Mouse (Mus musculus): ENCODE results near the gene Gm9774.

The Gm9774 gene

GRCm38 (mm10) chr3:92429323-92429722, at the start of gene Gm9774:
Gm9774 (minus strand) TSS chr3:92429423.
- DNase-seq, result no peak

DNA sequence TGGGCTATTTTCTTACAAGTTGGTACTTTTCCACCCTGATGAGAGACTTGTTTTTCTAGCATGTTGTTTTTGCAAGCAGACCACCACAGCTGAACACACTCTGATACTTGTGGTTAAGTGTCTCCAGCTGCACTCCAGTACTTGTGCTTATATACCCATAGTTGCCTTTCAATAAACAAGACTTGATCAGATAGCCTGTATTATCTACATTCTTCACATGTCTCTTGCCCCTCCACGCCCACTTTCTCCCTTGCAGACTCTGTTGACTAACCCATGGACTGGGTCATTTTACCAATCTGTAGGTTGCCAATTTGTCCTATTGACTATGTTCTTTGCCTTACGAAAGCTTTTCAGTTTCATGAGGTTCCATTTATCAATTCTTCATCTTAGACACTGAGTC, 40.9 kb upstream of the Gm9774 start:
- no peak for DNase-seq

DNA sequence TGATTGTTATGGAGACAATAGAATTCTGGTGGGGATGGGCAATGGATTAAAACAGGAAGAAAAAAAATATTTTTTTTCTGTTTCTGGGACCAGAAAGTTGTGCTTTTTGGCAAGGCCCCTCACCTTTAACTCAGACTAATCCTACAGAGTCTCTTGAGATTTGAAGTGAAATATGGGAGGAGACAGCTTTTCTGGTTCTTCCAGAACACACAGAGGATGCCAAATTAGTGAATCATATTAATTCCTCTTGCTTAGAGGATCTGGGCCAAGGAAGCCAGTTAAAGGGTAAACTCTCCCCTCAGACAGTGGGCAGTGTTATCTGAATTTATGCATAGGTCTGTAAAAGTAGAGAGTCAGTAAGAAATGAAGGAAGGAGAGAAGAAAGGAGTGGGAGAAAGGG, 38.2 kb upstream of the Gm9774 start:
- no peak for DNase-seq

GRCm38 (mm10) chr3:92466576-92466975, 37.4 kb upstream of the Gm9774 start:
- DNase-seq, result no peak

DNA sequence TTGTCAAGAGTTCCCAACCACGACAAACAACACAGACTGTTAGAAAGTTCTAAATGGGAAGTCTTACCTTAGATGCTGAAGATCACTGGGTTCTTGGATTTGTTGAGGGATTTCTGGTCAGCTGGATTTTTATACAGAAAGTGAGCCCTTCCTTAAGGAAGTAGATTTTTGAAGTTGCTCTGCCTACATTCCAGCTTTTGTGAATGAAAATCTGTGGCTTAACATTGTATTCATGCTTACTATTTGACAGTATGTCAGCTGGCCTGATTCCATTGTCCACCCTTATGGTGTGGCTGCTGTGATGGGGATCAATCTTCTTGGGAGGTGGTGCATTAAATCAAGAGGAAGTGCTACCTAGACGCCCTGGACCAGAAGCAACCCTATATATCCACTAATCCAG, 29.4 kb upstream of the Gm9774 start, which contains the start of gene Sprr3:
TSS of gene Sprr3 (minus strand) at position 101 of the 400 bp plus-strand sequence.
- no peak for DNase-seq

DNA sequence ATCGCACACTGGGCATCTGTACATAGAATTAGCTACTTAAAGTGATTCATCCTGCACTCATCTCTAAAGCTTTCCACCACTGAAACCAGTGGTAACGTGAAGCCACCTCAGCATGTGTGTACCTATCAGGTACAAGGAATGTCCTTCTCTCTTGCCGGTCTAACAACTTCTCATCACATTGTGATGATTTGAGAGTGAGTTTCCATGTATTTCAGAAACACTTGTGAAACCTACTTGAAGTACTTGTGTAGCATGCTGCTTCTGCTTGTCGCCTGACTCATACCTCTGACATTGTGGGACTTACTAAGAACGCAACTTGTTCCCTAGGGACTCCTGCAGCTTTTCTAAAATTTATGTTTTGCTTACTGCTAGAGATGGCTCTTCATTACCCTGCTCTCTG, 25.9 kb upstream of the Gm9774 start:
- DNase-seq, result no peak

DNA sequence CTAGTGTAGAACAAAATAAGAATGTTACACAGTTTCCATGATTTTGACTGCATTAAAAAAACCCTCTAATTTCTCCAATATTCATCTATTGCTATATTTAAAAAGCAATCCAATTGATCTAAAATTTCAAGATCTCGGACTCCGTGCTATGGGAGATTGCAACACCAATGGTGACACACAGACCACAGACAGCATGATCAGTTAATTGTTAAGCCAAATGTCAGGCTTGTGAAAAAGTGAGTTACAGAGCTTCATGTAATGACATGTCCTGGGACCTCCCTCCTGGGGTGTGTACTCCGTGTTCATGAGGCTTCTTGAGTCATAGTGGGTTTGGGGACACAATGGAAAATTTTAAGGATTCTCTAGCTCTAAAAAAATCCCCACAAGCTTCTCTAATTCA, 11.0 kb upstream of the Gm9774 start:
- DNase-seq, result no peak

DNA sequence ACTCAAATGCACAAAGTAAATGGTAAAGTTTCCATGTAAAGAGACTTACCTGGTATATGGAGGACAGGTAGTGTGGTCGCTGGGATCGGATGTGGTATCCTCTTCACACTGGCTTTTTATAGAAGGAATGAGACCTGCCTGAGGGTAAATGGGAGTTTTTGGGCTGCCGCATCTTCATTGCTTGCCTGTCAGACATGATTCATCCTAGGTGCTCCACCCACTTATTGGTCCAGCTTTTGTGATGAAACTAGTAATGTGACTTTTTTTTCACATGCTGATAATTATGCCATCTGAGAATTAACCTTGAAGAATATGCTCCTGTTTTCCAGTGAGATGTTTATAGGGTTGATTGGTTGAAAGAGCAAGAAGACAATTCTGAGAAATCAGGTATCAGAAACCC, 9.5 kb upstream of the Gm9774 start, which contains the start of gene Sprr1b:
TSS of gene Sprr1b (minus strand) at position 101 of the 400 bp plus-strand sequence.
- no peak for DNase-seq

DNA sequence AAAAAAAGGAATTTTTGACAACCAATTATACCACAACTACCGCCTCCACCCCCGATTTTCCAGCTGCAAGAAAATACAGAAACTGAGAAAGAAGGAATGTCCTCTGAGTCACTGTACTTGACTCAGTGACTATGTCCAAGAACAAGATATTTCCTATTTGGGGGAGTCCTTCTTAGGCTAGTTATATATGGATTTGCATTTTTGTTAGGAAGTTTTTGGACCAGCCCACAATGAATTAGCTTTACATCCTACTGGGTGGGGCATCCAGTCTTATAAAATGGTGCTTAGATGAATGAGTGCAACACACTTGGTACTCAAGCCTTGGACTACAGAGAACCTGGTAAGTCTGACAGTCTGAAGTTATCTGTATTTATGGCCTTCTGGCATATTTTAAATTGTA, 3.1 kb upstream of the Gm9774 start, which contains the start of gene Sprr2k:
TSS of gene Sprr2k (plus strand) at position 301 of the 400 bp plus-strand sequence.
- no peak for DNase-seq

DNA sequence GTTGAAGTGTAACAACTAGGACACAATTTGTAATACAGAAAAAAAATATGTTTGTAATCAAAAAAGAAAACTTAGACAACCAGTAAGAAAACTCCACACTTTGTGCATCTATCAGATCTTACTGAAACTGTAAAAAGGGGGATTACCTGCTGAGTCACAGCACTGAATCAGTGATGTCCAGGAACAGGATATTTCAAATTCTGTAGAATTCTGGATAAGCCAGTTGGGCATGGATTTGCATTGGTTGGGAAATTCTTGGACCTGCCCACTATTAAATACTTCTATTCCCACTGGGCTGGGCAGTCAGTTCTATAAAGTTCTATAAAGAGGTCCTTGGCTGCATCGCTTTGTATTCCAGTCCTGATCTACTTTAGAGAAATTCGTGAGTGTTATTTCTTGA, 11.4 kb downstream of the Gm9774 start, which contains the start of gene Sprr2j-ps:
TSS of gene Sprr2j-ps (plus strand) at position 301 of the 400 bp plus-strand sequence.
- no peak for DNase-seq

- no peak for DNase-seq
These were observed 21.5 kb downstream of the Gm9774 start, which contains the start of gene Sprr2i for GRCm38 (mm10) chr3:92407691-92408090. Sprr2i (plus strand) TSS chr3:92407991.

DNA sequence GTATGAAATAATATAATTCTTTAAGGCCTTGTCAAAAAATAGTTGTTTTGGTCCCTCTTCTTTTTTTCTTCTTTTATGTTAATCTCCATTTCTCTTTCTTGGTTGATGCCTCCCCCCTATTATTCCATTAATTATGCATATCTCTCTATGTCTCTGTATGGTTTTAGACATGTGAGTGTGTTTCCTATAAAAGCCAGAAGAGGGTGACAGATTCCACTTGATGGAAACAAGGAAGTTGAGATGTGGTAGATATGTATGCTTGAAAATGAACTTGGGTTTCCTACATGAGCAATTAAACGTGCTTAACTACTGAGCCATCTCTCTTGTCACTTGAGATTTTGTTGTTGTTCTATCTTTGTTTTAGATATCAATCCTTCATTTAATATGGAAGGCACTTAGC, 34.9 kb downstream of the Gm9774 start:
- DNase-seq, result no peak

DNA sequence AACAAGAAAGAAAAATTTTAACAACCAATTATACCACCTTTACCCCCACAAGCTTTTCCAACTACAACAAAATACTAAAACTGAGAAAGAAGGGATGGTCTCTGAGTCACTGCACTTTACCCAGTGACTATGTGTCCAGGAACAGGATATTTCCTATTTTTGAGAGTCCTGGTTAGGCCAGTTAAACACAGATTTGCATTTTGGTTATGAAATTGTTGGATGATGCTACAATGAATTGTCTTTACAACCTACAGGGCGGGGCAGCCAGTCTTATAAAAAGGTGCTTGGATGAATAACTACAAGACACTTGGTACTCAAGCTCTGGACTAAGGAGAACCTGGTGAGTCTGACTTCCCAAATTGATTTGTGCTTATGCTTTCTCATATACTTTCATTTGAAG, 43.8 kb downstream of the Gm9774 start, which contains the start of gene Sprr2h:
TSS of gene Sprr2h (plus strand) at position 301 of the 400 bp plus-strand sequence.
- DNase-seq, result no peak

All from lung, postnatal 14 days (tissue).